Mouse (Mus musculus): ENCODE measurements around the gene Nol10. TPM values are rescaled to one million over a fixed set of nuclear protein-coding genes. Genes with fewer than 3 reads are reported as not detected.

The Nol10 gene
- polyA plus RNA-seq, 2 experiments, result 7.4 to 10.0 TPM

DNA sequence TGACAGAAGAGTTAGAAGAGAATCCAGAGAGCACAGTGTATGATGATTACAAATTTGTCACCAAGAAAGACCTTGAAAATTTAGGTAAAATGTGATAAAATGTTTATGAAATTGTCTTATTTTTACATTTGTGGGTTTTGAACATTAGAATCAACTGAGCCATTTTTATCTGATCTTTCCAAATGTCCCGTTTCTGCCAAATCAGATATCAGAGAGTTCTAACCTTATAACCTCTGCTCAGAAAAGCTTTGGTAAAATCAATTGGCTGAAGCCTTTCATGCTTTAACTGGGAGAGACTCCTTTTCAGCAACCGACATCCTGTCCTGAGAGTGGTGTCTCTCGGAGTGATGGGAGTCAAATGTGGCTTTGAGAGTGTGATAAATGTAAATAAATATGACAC, 53.9 kb downstream of the Nol10 start:
- Histone ChIP-seq H3K9me3 (ENCODE audit: control insufficient read depth, low read length) (no peaks in the 10 kb centered on the region), H3K4me3 (ENCODE audit: insufficient read depth in 1 of 2, low read depth in 2 of 2, low read length in 2 of 2) (no peak overlapping the region), H3K27me3 (ENCODE audit: control insufficient read depth, insufficient read depth, low read length) (no peaks in the 10 kb centered on the region), H3K36me3 (replicated peaks; ENCODE audit: control insufficient read depth, insufficient read depth, low read depth) (peaks cover 10% of the 10 kb centered on the region), H3K4me2 (ENCODE audit: low read depth) (no peak overlapping the region), H3K4me1 (replicated peaks; ENCODE audit: control insufficient read depth in 2 of 2, insufficient read depth in 2 of 2, low read length in 1 of 2) (no peaks in the 10 kb centered on the region), H3K9ac (replicated peaks) (no peak overlapping the region), H3K27ac (no peak overlapping the region)
- 70% methylated on average over 3 of the region's 3 CpGs for WGBS (ENCODE audit: insufficient replicate concordance)
- ATAC-seq (ENCODE audit: insufficient read depth) (no peak), DNase-seq (ENCODE audit: low read depth in 3 of 3, low spot score in 3 of 3) (no peak)
- TF ChIP-seq EP300 (IDR thresholded peaks at IDR 0.05; ENCODE audit: low read depth) (no peak), CTCF (IDR thresholded peaks at IDR 0.05; ENCODE audit: low read depth) (no peak)

- no peak for DNase-seq (ENCODE audit: low read depth in 3 of 3, low spot score in 3 of 3)
- WGBS (ENCODE audit: insufficient replicate concordance), result 74% methylated on average over 4 of the region's 4 CpGs
Measured at GRCm38 (mm10) chr12:17403998-17404397, 55.7 kb downstream of the Nol10 start.

GRCm38 (mm10) chr12:17406825-17407224, 58.6 kb downstream of the Nol10 start:
- 90% methylated on average over 4 of the region's 4 CpGs for WGBS (ENCODE audit: insufficient replicate concordance)
- DNase-seq (ENCODE audit: low read depth in 3 of 3, low spot score in 3 of 3) (no peak), ATAC-seq (ENCODE audit: insufficient read depth) (no peak)
- H3K27me3 ChIP-seq (ENCODE audit: control insufficient read depth, insufficient read depth, low read length), result no peaks in the 10 kb centered on the region
- no peaks in the 10 kb centered on the region for H3K9me3 ChIP-seq (ENCODE audit: control insufficient read depth, low read length)
- H3K36me3 ChIP-seq (replicated peaks; ENCODE audit: control insufficient read depth, insufficient read depth, low read depth), result peaks cover 16% of the 10 kb centered on the region
- no peak overlapping the region for H3K27ac ChIP-seq
- no peak overlapping the region for H3K4me2 ChIP-seq (ENCODE audit: low read depth)
- TF ChIP-seq CTCF (IDR thresholded peaks at IDR 0.05; ENCODE audit: low read depth) (no peak), EP300 (IDR thresholded peaks at IDR 0.05; ENCODE audit: low read depth) (no peak)
- no peak overlapping the region for H3K9ac ChIP-seq (replicated peaks)
- H3K4me1 ChIP-seq (replicated peaks; ENCODE audit: control insufficient read depth in 2 of 2, insufficient read depth in 2 of 2, low read length in 1 of 2), result no peaks in the 10 kb centered on the region
- H3K4me3 ChIP-seq (ENCODE audit: insufficient read depth in 1 of 2, low read depth in 2 of 2, low read length in 2 of 2), result no peak overlapping the region

More at GRCm38 (mm10) chr12:17403998-17404397, 55.7 kb downstream of the Nol10 start:
- Histone ChIP-seq H3K4me2 (ENCODE audit: low read depth) (no peak overlapping the region), H3K36me3 (replicated peaks; ENCODE audit: control insufficient read depth, insufficient read depth, low read depth) (peaks cover 16% of the 10 kb centered on the region), H3K27me3 (ENCODE audit: control insufficient read depth, insufficient read depth, low read length) (no peaks in the 10 kb centered on the region), H3K9ac (replicated peaks) (no peak overlapping the region), H3K4me1 (replicated peaks; ENCODE audit: control insufficient read depth in 2 of 2, insufficient read depth in 2 of 2, low read length in 1 of 2) (no peaks in the 10 kb centered on the region), H3K4me3 (ENCODE audit: insufficient read depth in 1 of 2, low read depth in 2 of 2, low read length in 2 of 2) (no peak overlapping the region), H3K9me3 (ENCODE audit: control insufficient read depth, low read length) (no peaks in the 10 kb centered on the region), H3K27ac (no peak overlapping the region)
- TF ChIP-seq EP300 (IDR thresholded peaks at IDR 0.05; ENCODE audit: low read depth) (no peak), CTCF (IDR thresholded peaks at IDR 0.05; ENCODE audit: low read depth) (no peak)
- ATAC-seq (ENCODE audit: insufficient read depth), result no peak

- Histone ChIP-seq H3K27ac (no peak overlapping the region), H3K36me3 (replicated peaks; ENCODE audit: control insufficient read depth, insufficient read depth, low read depth) (peaks cover 16% of the 10 kb centered on the region), H3K27me3 (ENCODE audit: control insufficient read depth, insufficient read depth, low read length) (no peaks in the 10 kb centered on the region), H3K4me3 (ENCODE audit: insufficient read depth in 1 of 2, low read depth in 2 of 2, low read length in 2 of 2) (no peak overlapping the region), H3K9ac (replicated peaks) (no peak overlapping the region), H3K9me3 (ENCODE audit: control insufficient read depth, low read length) (no peaks in the 10 kb centered on the region), H3K4me2 (ENCODE audit: low read depth) (no peak overlapping the region), H3K4me1 (replicated peaks; ENCODE audit: control insufficient read depth in 2 of 2, insufficient read depth in 2 of 2, low read length in 1 of 2) (no peaks in the 10 kb centered on the region)
- WGBS (ENCODE audit: insufficient replicate concordance), result 85% methylated on average over 7 of the region's 7 CpGs
- DNase-seq (ENCODE audit: low read depth in 3 of 3, low spot score in 3 of 3), result no peak
- no peak for ATAC-seq (ENCODE audit: insufficient read depth)
- TF ChIP-seq CTCF (IDR thresholded peaks at IDR 0.05; ENCODE audit: low read depth), result no peak
- no peak for TF ChIP-seq EP300 (IDR thresholded peaks at IDR 0.05; ENCODE audit: low read depth)
Measured at GRCm38 (mm10) chr12:17408312-17408711, 60.1 kb downstream of the Nol10 start.

DNA sequence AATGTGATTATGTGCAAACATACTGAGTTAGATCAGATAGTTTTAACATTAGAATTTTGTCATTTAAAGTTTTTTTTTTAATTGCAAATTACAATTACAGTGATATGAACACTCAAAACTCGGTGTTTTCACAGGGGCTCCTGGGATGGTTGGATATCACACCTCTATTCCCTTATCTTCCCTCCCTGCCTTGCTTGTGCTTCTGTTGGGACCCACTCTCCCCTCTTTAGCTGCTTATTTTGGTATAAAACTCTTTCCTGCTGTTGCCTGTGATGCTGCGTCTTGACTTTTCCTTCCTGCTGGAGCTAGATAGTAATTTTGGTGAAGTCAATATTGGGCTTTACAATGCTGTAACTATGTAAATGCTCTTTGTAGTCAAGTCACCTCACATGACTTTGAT, 63.0 kb downstream of the Nol10 start:
- no peak for ATAC-seq (ENCODE audit: insufficient read depth)
- peaks cover 9% of the 10 kb centered on the region for H3K36me3 ChIP-seq (replicated peaks; ENCODE audit: control insufficient read depth, insufficient read depth, low read depth)
- no peak for TF ChIP-seq EP300 (IDR thresholded peaks at IDR 0.05; ENCODE audit: low read depth)
- TF ChIP-seq CTCF (IDR thresholded peaks at IDR 0.05; ENCODE audit: low read depth), result no peak

More for the DNA sequence above, 63.0 kb downstream of the Nol10 start:
- 54% methylated on average over 2 of the region's 2 CpGs for WGBS (ENCODE audit: insufficient replicate concordance)
- Histone ChIP-seq H3K27ac (no peak overlapping the region), H3K9ac (replicated peaks) (no peak overlapping the region), H3K4me3 (ENCODE audit: insufficient read depth in 1 of 2, low read depth in 2 of 2, low read length in 2 of 2) (no peak overlapping the region), H3K4me1 (replicated peaks; ENCODE audit: control insufficient read depth in 2 of 2, insufficient read depth in 2 of 2, low read length in 1 of 2) (no peaks in the 10 kb centered on the region), H3K27me3 (ENCODE audit: control insufficient read depth, insufficient read depth, low read length) (no peaks in the 10 kb centered on the region), H3K9me3 (ENCODE audit: control insufficient read depth, low read length) (no peaks in the 10 kb centered on the region), H3K4me2 (ENCODE audit: low read depth) (no peak overlapping the region)
- DNase-seq (ENCODE audit: low read depth in 3 of 3, low spot score in 3 of 3), result no peak
